Mouse (Mus musculus): ENCODE results near the gene Olfr1056.
"Not testable (repeated sequence)": the region's sequence is repeated elsewhere in the genome, so short reads cannot be mapped to it uniquely, and the experiment has no call there.

The Olfr1056 gene

GRCm38 (mm10) chr2:86362369-86362768 lies at the start of gene Olfr1056:
Gene Olfr1056 (minus strand): TSS chr2:86362469.
- DNase-seq (ENCODE audit: low spot score), result no peak

- no peak for DNase-seq (ENCODE audit: low spot score)
Observed at GRCm38 (mm10) chr2:86395114-86395513, 32.8 kb upstream of the Olfr1056 start.

GRCm38 (mm10) chr2:86388461-86388860 lies 26.2 kb upstream of the Olfr1056 start, which contains the start of gene Olfr1058:
Gene Olfr1058 (minus strand): TSS chr2:86388561.
- not testable (repeated sequence) for DNase-seq (ENCODE audit: low spot score)

GRCm38 (mm10) chr2:86378293-86378692 lies 16.0 kb upstream of the Olfr1056 start, which contains the start of gene Olfr1057:
Gene Olfr1057 (minus strand): TSS chr2:86378393.
- DNase-seq (ENCODE audit: low spot score), result no peak

GRCm38 (mm10) chr2:86366342-86366741 lies 4.1 kb upstream of the Olfr1056 start:
- not testable (repeated sequence) for DNase-seq (ENCODE audit: low spot score)

GRCm38 (mm10) chr2:86351751-86352150 lies 10.5 kb downstream of the Olfr1056 start:
- DNase-seq (ENCODE audit: low spot score), result not testable (repeated sequence)

- DNase-seq (ENCODE audit: low spot score), result no peak
Observed at GRCm38 (mm10) chr2:86350184-86350583, 12.1 kb downstream of the Olfr1056 start, which contains the start of gene Olfr1055. Gene Olfr1055 (minus strand): TSS chr2:86350284.

- no peak for DNase-seq (ENCODE audit: low spot score)
Observed at GRCm38 (mm10) chr2:86335333-86335732, 26.9 kb downstream of the Olfr1056 start, which contains the start of gene Olfr1054. Gene Olfr1054 (minus strand): TSS chr2:86335433.

- DNase-seq (ENCODE audit: low spot score), result no peak
Observed at GRCm38 (mm10) chr2:86315184-86315583, 47.1 kb downstream of the Olfr1056 start, which contains the start of gene Olfr1053. Gene Olfr1053 (minus strand): TSS chr2:86315284.

All from spleen, adult 12 weeks (tissue).